Mouse (Mus musculus) brain, embryonic 14.5 days (tissue): ENCODE measurements at regions not wholly inside any gene's neighbourhood (a gene's known extent, or its start where the extent isn't known, plus 50 kb on each side); places are given as distances from the start of the nearest gene placed in this dataset.

ENCODE experiments used
- DNase-seq: peaks from one replicate; pipeline ENCODE4 v3.0.0-alpha.2; 2011; ENCODE audit warnings: low read depth
- CTCF ChIP-seq: fragments of 200-500 bp; IDR thresholded peaks from 2 replicates; pipeline ENCODE4 v1.5.1; 2012; ENCODE audit warnings: inconsistent platforms, mild to moderate bottlenecking, moderate library complexity, borderline replicate concordance; ENCODE audit not compliant: insufficient read depth, insufficient read length; ENCODE audit errors: extremely low read depth
- POLR2A ChIP-seq: fragments of 200-500 bp; IDR thresholded peaks from 2 replicates; pipeline ENCODE4 v1.6.1; 2012; ENCODE audit warnings: mild to moderate bottlenecking, inconsistent platforms, borderline replicate concordance; ENCODE audit not compliant: poor library complexity, insufficient read depth, insufficient read length, severe bottlenecking; ENCODE audit errors: extremely low read depth

- TF ChIP-seq CTCF (no peak), POLR2A (no peak)
- DNase-seq = peak; percentile 80
These were observed 152.0 kb downstream of the Cdca7 start for GRCm38 (mm10) chr2:72627915-72628314.

- DNase-seq = peak; percentile 87
- no peak for TF ChIP-seq POLR2A
- TF ChIP-seq CTCF = no peak
These were observed 152.9 kb downstream of the Cdca7 start for GRCm38 (mm10) chr2:72628626-72629470.

GRCm38 (mm10) chr2:72629691-72630461, 153.9 kb downstream of the Cdca7 start:
- peak; percentile 76 for DNase-seq

GRCm38 (mm10) chr2:72637881-72638620, 162.1 kb downstream of the Cdca7 start:
- TF ChIP-seq CTCF (no peak), POLR2A (no peak)

More at GRCm38 (mm10) chr2:72629691-72630461, 153.9 kb downstream of the Cdca7 start:
- TF ChIP-seq POLR2A (no peak), CTCF (no peak)

GRCm38 (mm10) chr2:72639022-72639421, 163.1 kb downstream of the Cdca7 start:
- TF ChIP-seq POLR2A = no peak
- TF ChIP-seq CTCF = no peak
- peak; percentile 62 for DNase-seq

More at GRCm38 (mm10) chr2:72637881-72638620, 162.1 kb downstream of the Cdca7 start:
- peak; percentile 72 for DNase-seq

GRCm38 (mm10) chr2:72641228-72641627, 165.3 kb downstream of the Cdca7 start:
- no peak for DNase-seq

GRCm38 (mm10) chr2:72644151-72644843, 168.3 kb downstream of the Cdca7 start:
- TF ChIP-seq CTCF = peak; percentile 15; the same call in 1 of the 2 replicates
- no peak for TF ChIP-seq POLR2A
- DNase-seq = no peak

More at GRCm38 (mm10) chr2:72641228-72641627, 165.3 kb downstream of the Cdca7 start:
- TF ChIP-seq POLR2A = no peak

- DNase-seq = no peak
- TF ChIP-seq POLR2A = no peak
- TF ChIP-seq CTCF = no peak
These were observed 171.7 kb downstream of the Cdca7 start for GRCm38 (mm10) chr2:72647642-72648041.

- TF ChIP-seq CTCF (no peak), POLR2A (no peak)
- DNase-seq = no peak
These were observed 172.3 kb downstream of the Cdca7 start for GRCm38 (mm10) chr2:72648294-72648693.

GRCm38 (mm10) chr2:72655864-72656263, 179.9 kb downstream of the Cdca7 start:
- TF ChIP-seq CTCF (peak; percentile 4; the same call in 1 of the 2 replicates), POLR2A (no peak)
- DNase-seq = no peak

- peak; percentile 63 for DNase-seq
- TF ChIP-seq POLR2A = no peak
- TF ChIP-seq CTCF = no peak
These were observed 181.4 kb downstream of the Cdca7 start for GRCm38 (mm10) chr2:72657101-72657920.
